Mouse (Mus musculus) liver, embryonic 14.5 days (tissue): ENCODE measurements at regions not wholly inside any gene's neighbourhood (a gene's known extent, or its start where the extent isn't known, plus 50 kb on each side); places are given as distances from the start of the nearest gene placed in this dataset.

ENCODE experiments used
- CTCF ChIP-seq: IDR thresholded peaks from 2 replicates; pipeline ENCODE4 v1.5.1; 2016; ENCODE audit warnings: antibody characterized with exemption, low read depth, control low read depth
- EP300 ChIP-seq: IDR thresholded peaks from 2 replicates; pipeline ENCODE4 v1.6.1; 2016; ENCODE audit warnings: antibody characterized with exemption, low read depth

DNA sequence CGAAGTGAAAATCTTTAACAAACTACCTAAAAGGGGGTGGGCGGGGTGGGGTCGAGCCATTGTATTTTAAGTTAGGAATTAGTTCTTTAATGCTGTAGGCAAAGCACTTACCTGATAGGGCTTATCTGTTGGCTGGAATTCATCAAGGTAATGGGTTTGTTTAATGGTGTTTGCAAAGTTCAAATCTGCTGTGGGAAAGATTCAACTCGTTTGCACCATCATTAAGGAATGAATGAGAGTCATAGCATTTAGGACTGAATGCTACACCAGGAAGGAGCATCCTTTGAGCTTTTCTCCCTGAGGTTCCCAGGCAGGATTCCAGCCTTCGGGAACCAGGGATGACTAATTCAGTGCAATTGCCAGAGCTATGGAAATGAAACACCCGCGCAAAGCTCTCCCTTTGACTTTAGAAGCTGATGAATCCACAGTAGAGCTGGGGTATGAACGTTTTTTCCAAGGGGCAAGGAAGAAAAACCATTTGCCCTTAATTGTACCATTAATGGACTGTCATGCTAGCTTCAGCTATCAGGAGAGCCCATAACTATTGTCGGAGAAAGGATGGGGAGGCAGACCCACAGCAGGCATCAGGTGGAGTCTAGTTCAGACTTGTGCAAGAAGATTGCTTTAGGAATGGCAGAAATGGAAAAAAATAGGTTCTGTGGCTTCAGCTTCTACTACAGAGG lies 57.3 kb upstream of the Cpm start:
- no peak for TF ChIP-seq CTCF
- TF ChIP-seq EP300 = no peak
